Mouse (Mus musculus) cerebellum, adult 2 months (tissue): ENCODE results near the gene Mlx.

ENCODE experiments used
- CTCF ChIP-seq: fragments of 200-500 bp; IDR thresholded peaks from 2 replicates; pipeline ENCODE4 v1.5.1; 2011; ENCODE audit warnings: low read depth, mild to moderate bottlenecking, control low read depth, low read length, moderate library complexity, borderline replicate concordance; ENCODE audit not compliant: insufficient read depth
- POLR2A ChIP-seq: fragments of 200-500 bp; IDR thresholded peaks from 2 replicates; pipeline ENCODE4 v1.6.1; 2011; ENCODE audit warnings: low read length, control low read depth, borderline replicate concordance; ENCODE audit not compliant: insufficient read depth

- no peak for TF ChIP-seq POLR2A
- no peak for TF ChIP-seq CTCF
These were observed 32.2 kb downstream of the Mlx start for GRCm38 (mm10) chr11:101119131-101119760.
